ENCODE assay signal across 9 mouse cellular contexts in the genomic region with DNA sequence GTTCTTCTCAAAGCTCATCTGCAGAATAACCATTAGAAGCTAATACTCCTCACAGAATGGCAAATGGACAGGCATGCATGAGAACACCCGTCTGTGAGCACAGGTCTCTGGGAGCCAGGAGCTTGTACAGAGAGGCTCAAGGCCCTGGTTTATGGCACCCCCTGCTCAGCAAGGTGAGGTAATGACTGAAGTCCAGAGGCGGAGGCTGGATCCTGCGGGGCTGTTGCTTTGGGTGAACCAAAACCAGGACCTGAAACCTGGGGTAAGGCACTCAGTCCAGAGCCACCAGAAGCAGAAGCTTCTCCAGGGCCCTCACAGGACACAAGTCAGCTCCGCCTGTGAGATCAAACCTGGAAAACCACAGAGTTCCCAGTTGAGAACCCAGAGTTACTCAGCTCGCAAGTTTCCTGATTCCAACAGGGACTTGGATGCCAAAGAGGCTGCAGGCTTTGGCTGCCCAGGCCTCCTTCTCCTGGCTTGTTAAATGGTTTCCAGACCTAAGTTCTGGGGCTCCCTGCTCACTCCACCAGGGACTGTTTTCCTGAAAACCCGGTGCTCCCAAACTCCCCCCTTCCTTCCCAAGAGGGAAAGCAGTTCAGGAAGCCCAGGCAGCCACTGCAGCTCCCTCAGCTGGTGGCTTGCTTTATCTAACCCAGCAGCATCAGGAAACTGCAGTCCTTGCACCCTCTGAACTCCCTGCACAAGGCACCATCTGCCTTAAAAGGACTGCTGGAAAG. TPM values are rescaled to one million over a fixed set of nuclear protein-coding genes. Genes with fewer than 3 reads are reported as not detected.
A peak's percentile ranks its signal among the peaks of the same experiment; 100 is the strongest.
DNase-seq lines count a peak whose midpoint lies in the region; ATAC-seq lines count a peak whose summit lies in the region.
"Had no signal": no experiment of that assay in that cellular context is flagged by ENCODE, and none has a peak within 500 bp of the region (broad histone marks: within the 10 kb centered on the region; RNA-seq: fewer than 3 reads in every experiment).

No protein-coding gene starts in this region.

- WGBS in hindbrain, embryonic 13.5 days = 76% methylated on average over 6 of the region's 6 CpGs
- 83% methylated on average over 6 of the region's 6 CpGs for WGBS in hindbrain, embryonic 11.5 days
- 58% methylated on average over 6 of the region's 6 CpGs for WGBS in heart, embryonic 15.5 days
- 68% methylated on average over 6 of the region's 6 CpGs for WGBS in liver, embryonic 15.5 days (ENCODE audit: insufficient replicate concordance)

- no peak overlapping the region for H3K4me2 ChIP-seq in hindbrain, embryonic 13.5 days
- no peak overlapping the region for H3K4me2 ChIP-seq in hindbrain, embryonic 11.5 days (replicated peaks; ENCODE audit: low read depth, low read length)
- no peak overlapping the region for H3K4me2 ChIP-seq in heart, embryonic 15.5 days
- no peak overlapping the region for H3K4me2 ChIP-seq in liver, embryonic 15.5 days

- H3K27ac ChIP-seq in hindbrain, embryonic 13.5 days = no peak overlapping the region
- no peak overlapping the region for H3K27ac ChIP-seq in hindbrain, embryonic 11.5 days (ENCODE audit: low read depth, low read length)
- peak overlapping the region; percentile 75 for H3K27ac ChIP-seq in heart, embryonic 15.5 days
- H3K27ac ChIP-seq in liver, embryonic 15.5 days (replicated peaks) = 0 out of 2 replicates have a peak overlapping the region, but pooled peaks have one; percentile 29

- H3K9me3 ChIP-seq in hindbrain, embryonic 13.5 days = no peaks in the 10 kb centered on the region
- H3K9me3 ChIP-seq in hindbrain, embryonic 11.5 days (ENCODE audit: control insufficient read depth, low read length) = no peaks in the 10 kb centered on the region
- H3K9me3 ChIP-seq in heart, embryonic 15.5 days (replicated peaks) = no peaks in the 10 kb centered on the region
- no peaks in the 10 kb centered on the region for H3K9me3 ChIP-seq in liver, embryonic 15.5 days (replicated peaks)

- H3K27me3 ChIP-seq in hindbrain, embryonic 13.5 days = no peaks in the 10 kb centered on the region
- H3K27me3 ChIP-seq in hindbrain, embryonic 11.5 days (ENCODE audit: control insufficient read depth, insufficient read depth, low read length) = no peaks in the 10 kb centered on the region
- H3K27me3 ChIP-seq in heart, embryonic 15.5 days = no peaks in the 10 kb centered on the region
- H3K27me3 ChIP-seq in liver, embryonic 15.5 days = no peaks in the 10 kb centered on the region

- H3K36me3 ChIP-seq in hindbrain, embryonic 13.5 days = peaks cover 14% of the 10 kb centered on the region
- H3K36me3 ChIP-seq in hindbrain, embryonic 11.5 days (ENCODE audit: control insufficient read depth, insufficient read depth, low read length) = no peaks in the 10 kb centered on the region
- H3K36me3 ChIP-seq in heart, embryonic 15.5 days = peaks cover 12% of the 10 kb centered on the region
- H3K36me3 ChIP-seq in liver, embryonic 15.5 days (replicated peaks) = peaks cover 50% of the 10 kb centered on the region

- H3K4me1 ChIP-seq in hindbrain, embryonic 13.5 days (replicated peaks) = peaks cover 43% of the 10 kb centered on the region
- 0 out of 2 replicates have a peak, but pooled peaks cover 2% of the 10 kb centered on the region for H3K4me1 ChIP-seq in hindbrain, embryonic 11.5 days (replicated peaks; ENCODE audit: control insufficient read depth, insufficient read depth, low read length)
- peaks cover 94% of the 10 kb centered on the region for H3K4me1 ChIP-seq in heart, embryonic 15.5 days (replicated peaks)
- H3K4me1 ChIP-seq in liver, embryonic 15.5 days (replicated peaks) = peaks cover 59% of the 10 kb centered on the region

- no peak for DNase-seq in hindbrain, embryonic 11.5 days (ENCODE audit: low spot score)
- DNase-seq in adipocyte (ENCODE audit: low spot score) = peak; percentile 49
- no peak for DNase-seq in frontal cortex, postnatal 10 days (ENCODE audit: low spot score in 2 of 2)
- DNase-seq in cerebellum, adult 9-11 months = no peak
- no peak for DNase-seq in thymus, postnatal 4 days

- ATAC-seq in hindbrain, embryonic 13.5 days (ENCODE audit: low FRiP score) = no peak
- no peak for ATAC-seq in hindbrain, embryonic 11.5 days (ENCODE audit: low FRiP score)
- ATAC-seq in heart, embryonic 15.5 days (replicated peaks; ENCODE audit: insufficient number of reproducible peaks, insufficient read depth, low FRiP score, low read depth) = 0 out of 2 replicates have a peak, but pooled peaks have one; percentile 25
- ATAC-seq in liver, embryonic 15.5 days (ENCODE audit: insufficient read depth) = no peak

- peak overlapping the region; percentile 8; the same call in 1 of the 2 replicates for H3K9ac ChIP-seq in hindbrain, embryonic 13.5 days
- no peak overlapping the region for H3K9ac ChIP-seq in hindbrain, embryonic 11.5 days (ENCODE audit: low read depth, low read length)
- peak overlapping the region; percentile 19; the same call in 1 of the 2 replicates for H3K9ac ChIP-seq in heart, embryonic 15.5 days
- H3K9ac ChIP-seq in liver, embryonic 15.5 days = no peak overlapping the region

- no peak overlapping the region for H3K4me3 ChIP-seq in hindbrain, embryonic 13.5 days
- H3K4me3 ChIP-seq in hindbrain, embryonic 11.5 days (ENCODE audit: low read depth, low read length) = no peak overlapping the region
- no peak overlapping the region for H3K4me3 ChIP-seq in heart, embryonic 15.5 days
- no peak overlapping the region for H3K4me3 ChIP-seq in liver, embryonic 15.5 days (replicated peaks)
- H3K4me3 ChIP-seq: erythroblast, embryonic 14.5 days had no signal

RNA-seq across cellular contexts. Expression of a gene that starts 28.2 kb away (rescaled TPM):
- 14.5 and 14.9 TPM in 2 replicates for polyA plus RNA-seq in hindbrain, embryonic 13.5 days (2015; fragmentation: Nextera tagmentation; extraction: Ambion mirVana)
- 20.7 and 29.8 TPM in 2 replicates for polyA plus RNA-seq in hindbrain, embryonic 11.5 days (2014; fragmentation: Nextera tagmentation; extraction: Ambion mirVana)
- 25.2 and 33.7 TPM in 2 replicates for polyA plus RNA-seq in heart, embryonic 15.5 days (2015; fragmentation: Nextera tagmentation; extraction: Ambion mirVana)
- polyA plus RNA-seq in liver, embryonic 15.5 days (2015; fragmentation: Nextera tagmentation; extraction: Ambion mirVana) = 19.5 and 20.3 TPM in 2 replicates

RNA-seq across cellular contexts. Expression of a gene that starts 57.0 kb away (rescaled TPM):
- 0.06 and 0.16 TPM in 2 replicates for polyA plus RNA-seq in hindbrain, embryonic 13.5 days (2015; fragmentation: Nextera tagmentation; extraction: Ambion mirVana)
- polyA plus RNA-seq in hindbrain, embryonic 11.5 days (2014; fragmentation: Nextera tagmentation; extraction: Ambion mirVana) = 0.06 and 0.20 TPM in 2 replicates
- polyA plus RNA-seq in heart, embryonic 15.5 days (2015; fragmentation: Nextera tagmentation; extraction: Ambion mirVana) = 0.24 TPM in 1 of 2 replicates, not detected in the other
- polyA plus RNA-seq in liver, embryonic 15.5 days (2015; fragmentation: Nextera tagmentation; extraction: Ambion mirVana) = 27.0 and 28.5 TPM in 2 replicates

Comparison
In these comparisons a context has a peak if more than half of its experiments do, and no peak if none do; other contexts are left out.
1. H3K9ac ChIP-seq: peak in hindbrain, embryonic 13.5 days (single experiment) and heart, embryonic 15.5 days (single experiment); none in hindbrain, embryonic 11.5 days (single experiment) and liver, embryonic 15.5 days (single experiment).
2. H3K27ac ChIP-seq: peak in heart, embryonic 15.5 days (single experiment) and liver, embryonic 15.5 days (single experiment); none in hindbrain, embryonic 13.5 days (single experiment) and hindbrain, embryonic 11.5 days (single experiment).
3. RNA of a gene that starts 57.0 kb away (polyA plus RNA-seq): 27.0 to 28.5 TPM in liver, embryonic 15.5 days; 0.06 to 0.16 TPM in hindbrain, embryonic 13.5 days, 0.06 to 0.20 TPM in hindbrain, embryonic 11.5 days and 0.24 TPM in heart, embryonic 15.5 days; every median in the first group is over 10 times any median in the second.